Mouse (Mus musculus) neural tube, embryonic 11.5 days (tissue): ENCODE data around the gene Sesn1. TPM values are rescaled to one million over a fixed set of nuclear protein-coding genes. Genes with fewer than 3 reads are reported as not detected.

Experiments used
- ATAC-seq: fragments of 200-750 bp; cut with Nextera tagmentation; 2 replicates; pipeline ENCODE4 v1.8.0; 2017; ENCODE audit warnings: moderate number of reproducible peaks, mild to moderate bottlenecking, moderate TSS enrichment, moderate library complexity; ENCODE audit not compliant: insufficient read depth, low FRiP score, low TSS enrichment
- DNase-seq: peaks from one replicate; pipeline ENCODE4 v3.0.0-alpha.2; 2015; ENCODE audit warnings: low spot score
- H3K27ac ChIP-seq: fragments of 300-500 bp; sonication (generic); 2 replicates; pipeline ENCODE4 v1.5.1; 2014; ENCODE audit warnings: low read depth, mild to moderate bottlenecking, low read length
- H3K27me3 ChIP-seq: fragments of 300-500 bp; sonication (generic); 2 replicates; pipeline ENCODE4 v1.6.1; 2014; ENCODE audit warnings: mild to moderate bottlenecking, low read length, mixed read lengths; ENCODE audit not compliant: control insufficient read depth, insufficient read depth
- H3K36me3 ChIP-seq: fragments of 300-500 bp; sonication (generic); 2 replicates; pipeline ENCODE4 v1.6.1; 2014; ENCODE audit warnings: mild to moderate bottlenecking, low read length, moderate library complexity, mixed read lengths; ENCODE audit not compliant: control insufficient read depth, insufficient read depth
- H3K4me1 ChIP-seq: fragments of 300-500 bp; sonication (generic); 2 replicates; pipeline ENCODE4 v1.6.1; 2014; ENCODE audit warnings: low read length, mixed read lengths; ENCODE audit not compliant: control insufficient read depth, insufficient read depth
- H3K4me2 ChIP-seq: fragments of 300-500 bp; sonication (generic); 2 replicates; pipeline ENCODE4 v1.6.1; 2014; ENCODE audit warnings: low read depth, mild to moderate bottlenecking, moderate library complexity
- H3K4me3 ChIP-seq: fragments of 300-500 bp; sonication (generic); 2 replicates; pipeline ENCODE4 v1.5.1; 2014; ENCODE audit warnings: low read depth, low read length
- H3K9ac ChIP-seq: fragments of 300-500 bp; sonication (generic); 2 replicates; pipeline ENCODE4 v1.6.1; 2014; ENCODE audit warnings: mild to moderate bottlenecking, low read length
- H3K9me3 ChIP-seq: fragments of 300-500 bp; sonication (generic); 2 replicates; pipeline ENCODE4 v1.6.1; 2016; ENCODE audit warnings: low read length; ENCODE audit not compliant: control insufficient read depth
- WGBS: fragments of 180-500 bp; shearing (Covaris S2); extraction: QIAGEN DNeasy Blood & Tissue Kit; methylation state at CpG from one replicate; pipeline ENCODE4 v1.1.7; 2014; 5-methylcytosine and 5-hydroxymethylcytosine counted together
- polyA plus RNA-seq: library from polyadenylated mRNA; unstranded; fragments of >200 nt; fragmentation: Nextera tagmentation; extraction: Ambion mirVana; gene quantifications from 2 replicates; pipeline ENCODE4 v1.2.1, GENCODE M21; 2014

Sesn1 gene
- polyA plus RNA-seq, 1 experiment from 2014 or later = 24.7 TPM

DNA sequence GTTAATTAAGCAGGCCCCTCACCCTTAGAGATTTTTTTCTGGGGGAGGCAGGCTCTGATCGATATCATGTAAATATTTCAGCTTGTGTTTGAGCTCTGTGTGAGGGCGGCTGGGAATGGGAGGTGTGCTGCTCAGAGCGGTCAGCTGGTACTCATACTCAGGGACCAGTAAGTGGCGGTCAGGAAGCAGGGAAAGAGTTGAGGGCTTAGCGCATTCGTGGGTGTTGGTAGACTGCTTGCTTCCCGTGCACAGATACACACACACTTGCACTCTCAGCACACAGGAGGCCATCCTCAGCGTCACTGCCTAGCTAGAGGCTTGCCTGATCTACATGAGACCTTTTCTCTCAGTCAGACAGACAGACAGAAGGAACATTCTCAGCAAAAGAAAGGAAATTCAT lies 91.7 kb downstream of the Sesn1 start:
- Histone ChIP-seq H3K9ac (no peak overlapping the region), H3K4me2 (no peak overlapping the region), H3K27ac (no peak overlapping the region), H3K27me3 (no peaks in the 10 kb centered on the region), H3K4me1 (no peaks in the 10 kb centered on the region), H3K36me3 (0 out of 2 replicates have a peak, but pooled peaks cover 2% of the 10 kb centered on the region), H3K4me3 (no peak overlapping the region), H3K9me3 (no peaks in the 10 kb centered on the region)
- DNase-seq (no peak), ATAC-seq (no peak)
- 89% methylated on average over 8 of the region's 8 CpGs for WGBS

- Histone ChIP-seq H3K27me3 (no peaks in the 10 kb centered on the region), H3K4me2 (no peak overlapping the region), H3K4me3 (no peak overlapping the region), H3K36me3 (0 out of 2 replicates have a peak, but pooled peaks cover 2% of the 10 kb centered on the region), H3K4me1 (no peaks in the 10 kb centered on the region), H3K9ac (no peak overlapping the region), H3K27ac (no peak overlapping the region), H3K9me3 (no peaks in the 10 kb centered on the region)
- ATAC-seq = no peak
- no peak for DNase-seq
- 97% methylated on average over 6 of the region's 6 CpGs for WGBS
Observed at GRCm38 (mm10) chr10:41901864-41902263, 92.1 kb downstream of the Sesn1 start.

DNA sequence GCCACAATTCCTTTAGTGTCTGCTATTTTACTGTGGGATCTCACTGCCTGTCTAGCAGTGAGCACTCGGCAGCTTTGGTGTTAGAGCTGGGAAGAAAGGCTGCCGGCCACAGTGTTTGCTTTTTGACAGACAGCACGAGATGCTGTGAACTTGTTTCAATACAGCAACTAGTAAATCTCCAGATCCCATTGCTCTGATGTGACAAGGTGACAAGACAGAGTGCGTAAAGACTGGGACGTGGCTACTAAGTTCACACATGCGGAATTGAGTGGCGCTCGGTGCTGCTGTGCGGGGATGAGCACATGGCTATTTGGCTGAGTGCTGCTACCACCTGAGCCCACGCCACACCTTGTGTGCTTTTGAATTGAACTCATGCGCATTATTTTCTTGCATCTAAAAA lies 97.7 kb downstream of the Sesn1 start:
- ATAC-seq = no peak
- Histone ChIP-seq H3K27me3 (no peaks in the 10 kb centered on the region), H3K4me3 (no peak overlapping the region), H3K9me3 (no peaks in the 10 kb centered on the region), H3K27ac (no peak overlapping the region), H3K9ac (no peak overlapping the region), H3K36me3 (no peaks in the 10 kb centered on the region), H3K4me2 (no peak overlapping the region), H3K4me1 (no peaks in the 10 kb centered on the region; the same call in 1 of the 2 replicates)
- WGBS = 71% methylated on average over 11 of the region's 11 CpGs
- DNase-seq = no peak

DNA sequence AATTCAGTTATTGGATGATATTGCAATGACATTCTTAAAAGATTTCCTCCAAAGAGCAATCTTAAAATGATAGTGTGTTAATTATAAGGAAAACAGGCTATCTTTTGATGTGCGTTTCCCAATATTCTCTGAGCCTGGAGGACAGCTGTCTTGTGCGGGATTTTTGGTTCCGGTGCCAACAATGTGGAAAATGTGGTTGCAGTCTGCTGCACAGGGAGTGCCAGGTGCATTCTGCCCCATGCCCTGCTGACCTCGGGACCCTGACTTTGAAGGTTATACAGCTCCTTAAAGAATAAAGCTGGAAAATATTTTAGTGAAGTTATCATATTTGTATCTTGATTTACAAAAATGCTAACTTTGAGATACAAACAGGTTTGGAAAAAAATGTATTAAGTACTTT lies 98.2 kb downstream of the Sesn1 start:
- H3K27ac ChIP-seq = no peak overlapping the region
- no peaks in the 10 kb centered on the region for H3K27me3 ChIP-seq
- H3K36me3 ChIP-seq = no peaks in the 10 kb centered on the region
- H3K9me3 ChIP-seq = no peaks in the 10 kb centered on the region
- H3K4me2 ChIP-seq = no peak overlapping the region
- H3K4me1 ChIP-seq = no peaks in the 10 kb centered on the region; the same call in 1 of the 2 replicates
- no peak for ATAC-seq
- WGBS = 90% methylated on average over 4 of the region's 4 CpGs
- H3K4me3 ChIP-seq = no peak overlapping the region
- no peak for DNase-seq
- H3K9ac ChIP-seq = no peak overlapping the region

- H3K27ac ChIP-seq = no peak overlapping the region
- H3K9ac ChIP-seq = no peak overlapping the region
- no peak overlapping the region for H3K4me2 ChIP-seq
- no peak for ATAC-seq
- DNase-seq = peak; percentile 19
- no peaks in the 10 kb centered on the region for H3K36me3 ChIP-seq
- no peaks in the 10 kb centered on the region for H3K9me3 ChIP-seq
- no peaks in the 10 kb centered on the region for H3K27me3 ChIP-seq
- no peaks in the 10 kb centered on the region; the same call in 1 of the 2 replicates for H3K4me1 ChIP-seq
- WGBS = 71% methylated on average over 6 of the region's 6 CpGs
- H3K4me3 ChIP-seq = no peak overlapping the region
Observed at GRCm38 (mm10) chr10:41908899-41909298, 99.2 kb downstream of the Sesn1 start.

DNA sequence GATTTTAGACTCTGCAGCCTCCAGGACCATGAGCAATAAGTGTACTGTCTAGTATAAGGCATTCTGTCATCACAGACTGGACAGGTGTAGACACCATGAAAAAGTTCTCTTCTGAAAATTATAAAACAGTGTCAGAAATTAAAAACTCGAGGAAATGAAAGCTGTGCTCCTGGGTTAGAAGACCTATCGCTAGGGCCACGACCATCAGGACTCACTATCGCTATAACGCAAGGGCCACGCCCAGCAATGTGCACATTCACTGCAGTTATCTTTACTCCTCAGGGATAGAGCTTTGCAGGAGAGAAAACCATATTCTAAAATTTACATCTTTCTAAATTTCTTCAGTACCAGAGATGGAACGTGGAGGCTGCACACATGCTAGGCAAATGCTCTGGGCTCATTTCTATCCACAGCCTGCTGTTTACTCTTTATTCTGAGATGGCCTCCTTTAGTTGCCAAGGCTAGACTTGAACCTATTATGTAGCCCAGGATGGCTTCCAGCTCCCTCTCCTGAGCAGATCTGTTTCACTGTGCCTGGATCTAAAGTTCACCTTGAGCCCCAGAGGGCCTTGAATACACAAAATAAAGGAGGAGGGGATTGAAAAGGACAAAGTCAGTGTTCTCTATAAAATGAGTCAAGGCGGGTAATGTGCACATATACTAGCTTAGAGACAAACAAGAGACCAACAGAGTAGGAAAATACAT lies 102.7 kb downstream of the Sesn1 start:
- H3K27me3 ChIP-seq = no peaks in the 10 kb centered on the region
- no peak overlapping the region for H3K4me2 ChIP-seq
- no peak overlapping the region for H3K27ac ChIP-seq
- ATAC-seq (no peak), DNase-seq (no peak)
- no peaks in the 10 kb centered on the region for H3K36me3 ChIP-seq
- H3K4me1 ChIP-seq = no peaks in the 10 kb centered on the region; the same call in 1 of the 2 replicates
- 91% methylated on average over 8 of the region's 8 CpGs for WGBS
- no peak overlapping the region for H3K4me3 ChIP-seq
- H3K9me3 ChIP-seq = no peaks in the 10 kb centered on the region
- no peak overlapping the region for H3K9ac ChIP-seq

DNA sequence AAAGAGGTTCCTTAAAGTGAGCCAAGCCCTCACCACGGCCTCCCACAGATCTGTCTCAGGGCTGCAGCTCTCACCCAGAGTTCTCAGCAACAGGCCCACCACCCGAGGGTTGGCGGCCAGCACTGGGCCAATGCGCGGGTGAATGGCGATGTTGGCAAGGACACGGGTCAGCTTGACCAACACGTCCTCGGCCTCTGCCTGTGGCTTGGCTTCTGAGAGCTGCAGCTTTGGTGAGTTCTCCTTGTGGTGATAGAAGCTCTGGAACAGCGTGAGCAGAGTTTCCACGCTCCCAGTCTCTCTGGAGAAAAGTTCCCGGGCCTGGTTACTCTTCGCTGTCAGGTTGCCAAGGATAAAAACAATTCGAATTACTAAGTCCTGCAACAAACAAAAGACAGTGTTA lies 117.0 kb downstream of the Sesn1 start:
- no peak for DNase-seq
- Histone ChIP-seq H3K4me2 (no peak overlapping the region), H3K4me1 (no peaks in the 10 kb centered on the region), H3K27ac (no peak overlapping the region), H3K27me3 (no peaks in the 10 kb centered on the region), H3K9me3 (no peaks in the 10 kb centered on the region), H3K4me3 (no peak overlapping the region), H3K36me3 (no peaks in the 10 kb centered on the region), H3K9ac (no peak overlapping the region)
- no peak for ATAC-seq
- 92% methylated on average over 14 of the region's 14 CpGs for WGBS

DNA sequence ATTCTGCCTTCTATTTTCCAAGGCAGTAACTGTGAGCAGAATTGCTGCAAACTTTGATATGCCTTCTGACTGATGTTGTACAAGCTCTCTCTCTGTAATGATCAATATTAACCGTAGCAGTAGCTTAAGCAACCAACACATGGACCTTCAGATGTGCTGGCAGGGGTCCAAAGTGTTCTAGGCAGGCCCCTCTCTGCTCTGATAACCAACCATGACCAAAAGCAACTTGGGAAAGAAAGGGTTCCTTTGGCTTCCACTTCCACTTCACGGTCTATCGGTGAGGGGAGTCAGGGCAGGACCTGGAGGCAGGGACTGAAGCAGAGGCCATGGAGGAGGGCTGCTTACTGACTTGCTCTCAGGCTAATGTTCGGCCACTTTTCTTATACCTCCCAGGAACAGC lies 121.2 kb downstream of the Sesn1 start:
- ATAC-seq (no peak), DNase-seq (no peak)
- Histone ChIP-seq H3K9ac (no peak overlapping the region), H3K27ac (no peak overlapping the region), H3K4me2 (no peak overlapping the region), H3K9me3 (no peaks in the 10 kb centered on the region), H3K4me3 (no peak overlapping the region), H3K27me3 (no peaks in the 10 kb centered on the region), H3K36me3 (no peaks in the 10 kb centered on the region), H3K4me1 (peaks cover 5% of the 10 kb centered on the region; the same call in 1 of the 2 replicates)
- 78% methylated on average over 4 of the region's 4 CpGs for WGBS

DNA sequence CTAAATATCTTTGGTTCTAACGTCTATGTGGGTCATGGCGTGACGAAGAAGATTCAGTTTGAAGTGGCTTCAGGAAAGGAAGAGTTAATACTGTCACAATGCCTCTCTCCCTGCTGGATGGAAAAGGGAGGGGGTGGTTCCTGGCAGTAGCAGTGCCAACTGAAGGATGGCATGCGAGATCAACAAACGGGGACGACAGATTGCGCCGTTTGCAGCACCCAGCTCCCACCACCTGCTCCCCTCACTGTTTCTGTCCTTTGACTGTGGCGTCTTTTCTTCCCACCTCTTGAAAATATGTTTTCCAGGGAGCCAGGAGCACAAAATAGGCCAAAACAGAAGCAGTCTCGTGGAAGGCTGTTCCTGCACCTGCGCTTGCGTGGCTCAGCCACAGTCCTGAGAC lies 122.2 kb downstream of the Sesn1 start:
- ATAC-seq = no peak
- Histone ChIP-seq H3K27me3 (no peaks in the 10 kb centered on the region), H3K9ac (no peak overlapping the region), H3K36me3 (no peaks in the 10 kb centered on the region), H3K4me2 (no peak overlapping the region), H3K27ac (no peak overlapping the region), H3K4me1 (peaks cover 5% of the 10 kb centered on the region; the same call in 1 of the 2 replicates), H3K9me3 (no peaks in the 10 kb centered on the region), H3K4me3 (no peak overlapping the region)
- no peak for DNase-seq
- WGBS = 84% methylated on average over 12 of the region's 12 CpGs
